Mouse (Mus musculus) kidney, adult 2 months (tissue): ENCODE measurements at regions not wholly inside any gene's neighbourhood (a gene's known extent, or its start where the extent isn't known, plus 50 kb on each side); places are given as distances from the start of the nearest gene placed in this dataset.

Source experiments
- DNase-seq: peaks from one replicate; pipeline ENCODE4 v3.0.0; 2021
- H3K27ac ChIP-seq: fragments of 200-500 bp; 2 replicates; pipeline ENCODE4 v1.5.1; 2012; ENCODE audit warnings: low read depth, low read length, control low read depth, inconsistent platforms; ENCODE audit not compliant: insufficient read depth
- H3K27me3 ChIP-seq: fragments of 200-500 bp; replicated peaks from 2 replicates; pipeline ENCODE4 v1.6.1; 2012; ENCODE audit warnings: mild to moderate bottlenecking, moderate library complexity, low read length, inconsistent platforms; ENCODE audit not compliant: control insufficient read depth, insufficient read depth
- H3K36me3 ChIP-seq: fragments of 200-500 bp; 2 replicates; pipeline ENCODE4 v1.6.1; 2012; ENCODE audit warnings: mild to moderate bottlenecking, moderate library complexity, low read length, inconsistent platforms; ENCODE audit not compliant: control insufficient read depth, insufficient read depth
- H3K4me1 ChIP-seq: fragments of 200-500 bp; 2 replicates; pipeline ENCODE4 v1.6.1; 2011; ENCODE audit warnings: low read length; ENCODE audit not compliant: control insufficient read depth, insufficient read depth
- H3K4me3 ChIP-seq: fragments of 200-500 bp; 2 replicates; pipeline ENCODE4 v1.5.1; 2011; ENCODE audit warnings: mild to moderate bottlenecking, low read depth, low read length, control low read depth; ENCODE audit not compliant: insufficient read depth
- CTCF ChIP-seq: fragments of 200-500 bp; conservative IDR thresholded peaks from 2 replicates; pipeline ENCODE4 v1.5.1; 2011; ENCODE audit warnings: low read depth, mild to moderate bottlenecking, control low read depth, low read length, moderate library complexity, mixed read lengths; ENCODE audit not compliant: insufficient read depth, insufficient read length
- POLR2A ChIP-seq: fragments of 200-500 bp; IDR thresholded peaks from one replicate; pipeline ENCODE4 v1.6.1; 2011; ENCODE audit warnings: low read depth, low read length, control low read depth
- WGBS: fragments of 180-500 bp; shearing (Covaris S2); methylation state at CpG from one replicate; pipeline ENCODE4 v1.1.7; 2018; 5-methylcytosine and 5-hydroxymethylcytosine counted together

- no peak for DNase-seq
- TF ChIP-seq POLR2A (no peak), CTCF (no peak)
- Histone ChIP-seq H3K4me3 (no peak overlapping the region), H3K27me3 (no peaks in the 10 kb centered on the region), H3K27ac (no peak overlapping the region), H3K4me1 (no peaks in the 10 kb centered on the region), H3K36me3 (no peaks in the 10 kb centered on the region)
- WGBS = 78% methylated on average over 4 of the region's 4 CpGs
These were observed 80.6 kb downstream of the Spata19 start for GRCm38 (mm10) chr9:27477079-27477687.

- Histone ChIP-seq H3K36me3 (no peaks in the 10 kb centered on the region), H3K27me3 (no peaks in the 10 kb centered on the region), H3K27ac (no peak overlapping the region), H3K4me1 (no peaks in the 10 kb centered on the region), H3K4me3 (no peak overlapping the region)
- WGBS = 94% methylated on average over 3 of the region's 3 CpGs
- TF ChIP-seq POLR2A (no peak), CTCF (no peak)
- DNase-seq = no peak
These were observed 81.7 kb downstream of the Spata19 start for GRCm38 (mm10) chr9:27478346-27478745.

GRCm38 (mm10) chr9:27501816-27502215 lies 105.2 kb downstream of the Spata19 start:
- Histone ChIP-seq H3K4me3 (no peak overlapping the region), H3K4me1 (no peaks in the 10 kb centered on the region), H3K27me3 (no peaks in the 10 kb centered on the region), H3K27ac (no peak overlapping the region), H3K36me3 (no peaks in the 10 kb centered on the region)
- DNase-seq = no peak
- WGBS = 69% methylated on average over 6 of the region's 6 CpGs
- TF ChIP-seq POLR2A (no peak), CTCF (no peak)

GRCm38 (mm10) chr9:27509157-27509556 lies 112.6 kb downstream of the Spata19 start:
- no peak overlapping the region for H3K4me3 ChIP-seq
- WGBS = 63% methylated on average over 5 of the region's 5 CpGs
- no peak overlapping the region for H3K27ac ChIP-seq
- H3K36me3 ChIP-seq = no peaks in the 10 kb centered on the region
- no peaks in the 10 kb centered on the region for H3K4me1 ChIP-seq
- TF ChIP-seq CTCF (no peak), POLR2A (no peak)
- DNase-seq = no peak
- H3K27me3 ChIP-seq = no peaks in the 10 kb centered on the region

- WGBS = 88% methylated on average over 9 of the region's 9 CpGs
- H3K4me1 ChIP-seq = no peaks in the 10 kb centered on the region
- no peak for TF ChIP-seq CTCF
- TF ChIP-seq POLR2A = no peak
These were observed 113.1 kb downstream of the Spata19 start for GRCm38 (mm10) chr9:27509711-27510110.

GRCm38 (mm10) chr9:27511161-27511560 lies 114.6 kb downstream of the Spata19 start:
- DNase-seq = no peak
- 55% methylated on average over 2 of the region's 2 CpGs for WGBS
- Histone ChIP-seq H3K27me3 (no peaks in the 10 kb centered on the region), H3K27ac (no peak overlapping the region), H3K4me3 (no peak overlapping the region), H3K36me3 (no peaks in the 10 kb centered on the region), H3K4me1 (no peaks in the 10 kb centered on the region)
- no peak for TF ChIP-seq POLR2A
- no peak for TF ChIP-seq CTCF

More at GRCm38 (mm10) chr9:27509711-27510110, 113.1 kb downstream of the Spata19 start:
- no peaks in the 10 kb centered on the region for H3K36me3 ChIP-seq
- no peak overlapping the region for H3K4me3 ChIP-seq
- H3K27ac ChIP-seq = no peak overlapping the region
- no peak for DNase-seq
- H3K27me3 ChIP-seq = no peaks in the 10 kb centered on the region

- H3K4me1 ChIP-seq = no peaks in the 10 kb centered on the region
These were observed 119.0 kb downstream of the Spata19 start for GRCm38 (mm10) chr9:27515427-27516110.

More at GRCm38 (mm10) chr9:27515427-27516110, 119.0 kb downstream of the Spata19 start:
- no peaks in the 10 kb centered on the region for H3K27me3 ChIP-seq
- no peak for DNase-seq
- H3K36me3 ChIP-seq = no peaks in the 10 kb centered on the region
- no peak overlapping the region for H3K27ac ChIP-seq
- TF ChIP-seq POLR2A (no peak), CTCF (no peak)
- WGBS = 80% methylated on average over 4 of the region's 4 CpGs
- no peak overlapping the region for H3K4me3 ChIP-seq
